Mouse (Mus musculus) intestine, postnatal 0 days (tissue): Measurements from ENCODE around the gene Cdkl1. TPM values are rescaled to one million over a fixed set of nuclear protein-coding genes. Genes with fewer than 3 reads are reported as not detected.

ENCODE experiments used
- ATAC-seq: fragments of 200-750 bp; cut with Nextera tagmentation; 2 replicates; pipeline ENCODE4 v1.8.0; 2017; ENCODE audit warnings: mild to moderate bottlenecking, moderate TSS enrichment, moderate library complexity
- H3K27ac ChIP-seq: fragments of 300-500 bp; sonication (generic); 2 replicates; pipeline ENCODE4 v1.5.1; 2014; ENCODE audit warnings: mild to moderate bottlenecking, low read depth, low read length, moderate library complexity
- H3K27me3 ChIP-seq: fragments of 300-500 bp; sonication (generic); replicated peaks from 2 replicates; pipeline ENCODE4 v1.6.1; 2014; ENCODE audit warnings: low read length, mixed read lengths; ENCODE audit not compliant: control insufficient read depth, insufficient read depth
- H3K36me3 ChIP-seq: fragments of 300-500 bp; sonication (generic); 2 replicates; pipeline ENCODE4 v1.6.1; 2014; ENCODE audit warnings: mild to moderate bottlenecking, moderate library complexity; ENCODE audit not compliant: control insufficient read depth, insufficient read depth
- H3K4me1 ChIP-seq: fragments of 300-500 bp; sonication (generic); replicated peaks from 2 replicates; pipeline ENCODE4 v1.6.1; 2014; ENCODE audit warnings: antibody characterized with exemption, low read length, mixed read lengths; ENCODE audit not compliant: control insufficient read depth, insufficient read depth
- H3K4me2 ChIP-seq: fragments of 300-500 bp; sonication (generic); replicated peaks from 2 replicates; pipeline ENCODE4 v1.6.1; 2014; ENCODE audit warnings: low read depth, mild to moderate bottlenecking, moderate library complexity
- H3K4me3 ChIP-seq: fragments of 300-500 bp; sonication (generic); 2 replicates; pipeline ENCODE4 v1.5.1; 2014; ENCODE audit warnings: low read depth, low read length
- H3K9ac ChIP-seq: fragments of 300-500 bp; sonication (generic); 2 replicates; pipeline ENCODE4 v1.6.1; 2014; ENCODE audit warnings: mild to moderate bottlenecking, low read depth, low read length
- H3K9me3 ChIP-seq: fragments of 300-500 bp; sonication (generic); 2 replicates; pipeline ENCODE4 v1.6.1; 2016; ENCODE audit warnings: mixed run types; ENCODE audit not compliant: control insufficient read depth
- CTCF ChIP-seq: sonication (generic); IDR thresholded peaks from 2 replicates; pipeline ENCODE4 v1.5.1; 2016; ENCODE audit warnings: low read depth, mild to moderate bottlenecking, control low read depth, antibody characterized with exemption, moderate library complexity
- WGBS: fragments of 180-500 bp; shearing (Covaris S2); extraction: QIAGEN DNeasy Blood & Tissue Kit; methylation state at CpG from one replicate; pipeline ENCODE4 v1.1.7; 2014; 5-methylcytosine and 5-hydroxymethylcytosine counted together
- polyA plus RNA-seq: library from polyadenylated mRNA; unstranded; fragments of >200 nt; fragmentation: Nextera tagmentation; extraction: Ambion mirVana; gene quantifications from 2 replicates; pipeline ENCODE4 v1.2.1, GENCODE M21; 2015

The Cdkl1 gene
- polyA plus RNA-seq, 1 experiment from 2014 or later = 1.5 TPM

GRCm38 (mm10) chr12:69789766-69790529 lies 1.1 kb downstream of the Cdkl1 start:
- ATAC-seq = 0 out of 2 replicates have a peak, but pooled peaks have one; percentile 29
- H3K27ac ChIP-seq = no peak overlapping the region
- WGBS = 39% methylated on average over 27 of the region's 27 CpGs

GRCm38 (mm10) chr12:69788380-69788779 lies 2.7 kb downstream of the Cdkl1 start:
- Histone ChIP-seq H3K36me3 (no peaks in the 10 kb centered on the region), H3K9me3 (no peaks in the 10 kb centered on the region), H3K4me3 (no peak overlapping the region), H3K27ac (no peak overlapping the region), H3K4me2 (no peak overlapping the region), H3K9ac (no peak overlapping the region), H3K4me1 (no peaks in the 10 kb centered on the region; the same call in 1 of the 2 replicates), H3K27me3 (no peaks in the 10 kb centered on the region)
- WGBS = 61% methylated on average over 5 of the region's 5 CpGs
- TF ChIP-seq CTCF = no peak
- ATAC-seq = no peak

More at GRCm38 (mm10) chr12:69789766-69790529, 1.1 kb downstream of the Cdkl1 start:
- TF ChIP-seq CTCF = no peak
- Histone ChIP-seq H3K4me2 (peak overlapping the region; percentile 78), H3K9me3 (no peaks in the 10 kb centered on the region), H3K4me1 (no peaks in the 10 kb centered on the region; the same call in 1 of the 2 replicates), H3K36me3 (no peaks in the 10 kb centered on the region), H3K9ac (peak overlapping the region; percentile 41), H3K27me3 (no peaks in the 10 kb centered on the region), H3K4me3 (peak overlapping the region; percentile 54)

DNA sequence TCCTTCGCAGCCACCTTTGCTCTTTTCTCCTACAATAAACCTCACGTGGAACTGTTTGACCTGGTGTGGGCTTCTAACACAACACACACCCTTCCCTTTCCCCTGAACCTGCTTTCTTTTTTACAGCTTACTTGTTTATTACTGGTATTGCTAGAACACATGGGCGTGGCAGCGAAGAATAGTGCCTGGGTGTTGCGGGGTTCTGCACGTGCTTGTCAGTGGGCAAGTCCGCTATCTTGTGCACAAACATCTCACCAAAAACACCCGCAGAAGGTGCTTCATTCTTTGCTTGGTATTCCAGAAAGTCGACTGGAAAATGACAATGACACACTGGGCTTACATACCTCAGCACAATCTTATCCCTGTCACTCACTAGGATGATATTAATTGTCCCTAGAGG lies 5.6 kb downstream of the Cdkl1 start:
- Histone ChIP-seq H3K27ac (no peak overlapping the region), H3K9ac (no peak overlapping the region), H3K4me3 (no peak overlapping the region), H3K4me1 (no peaks in the 10 kb centered on the region), H3K27me3 (no peaks in the 10 kb centered on the region), H3K4me2 (no peak overlapping the region), H3K36me3 (no peaks in the 10 kb centered on the region), H3K9me3 (no peaks in the 10 kb centered on the region)
- 50% methylated on average over 9 of the region's 9 CpGs for WGBS
- peak; percentile 61 for ATAC-seq
- TF ChIP-seq CTCF = no peak

- Histone ChIP-seq H3K4me2 (no peak overlapping the region), H3K27ac (no peak overlapping the region), H3K4me3 (no peak overlapping the region), H3K9ac (no peak overlapping the region), H3K36me3 (no peaks in the 10 kb centered on the region), H3K27me3 (no peaks in the 10 kb centered on the region), H3K4me1 (no peaks in the 10 kb centered on the region), H3K9me3 (no peaks in the 10 kb centered on the region)
- ATAC-seq = no peak
- no peak for TF ChIP-seq CTCF
- WGBS = 42% methylated on average over 6 of the region's 6 CpGs
Measured at GRCm38 (mm10) chr12:69783247-69784025, 7.6 kb downstream of the Cdkl1 start.

DNA sequence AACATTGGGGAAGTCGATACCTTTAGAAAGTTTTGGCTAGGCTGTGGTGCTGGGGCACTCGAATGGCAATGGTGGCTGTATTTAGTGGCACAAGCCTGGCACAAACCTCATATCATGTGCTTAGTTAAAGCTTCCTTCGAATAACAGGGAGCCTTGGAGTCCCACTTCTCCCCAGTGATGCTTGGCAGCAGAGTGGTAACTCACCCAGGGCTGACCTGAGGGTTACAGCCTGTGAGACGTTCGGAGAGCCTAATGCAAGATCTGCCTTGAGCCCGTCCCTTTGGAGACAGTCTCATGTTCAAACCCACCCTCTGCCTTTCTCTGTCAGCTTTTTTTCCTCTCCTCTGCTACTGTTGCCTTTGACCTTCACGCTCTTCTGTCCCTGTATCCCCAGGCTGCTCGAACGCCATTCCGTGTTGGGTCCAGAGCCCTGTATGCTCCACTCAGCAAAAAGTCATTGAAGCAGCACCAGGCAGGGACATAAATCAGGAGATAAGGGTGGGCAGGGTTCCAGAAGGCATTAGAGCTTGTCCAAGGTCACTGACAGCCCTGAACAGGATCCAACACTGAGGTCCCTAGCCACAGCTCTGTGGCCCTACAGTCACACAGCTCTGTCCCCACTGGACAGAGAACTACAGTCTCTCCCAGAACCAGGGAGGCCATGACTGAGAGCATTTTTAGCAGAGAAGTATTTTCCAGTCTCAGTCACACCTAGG lies 9.0 kb downstream of the Cdkl1 start:
- no peak overlapping the region for H3K9ac ChIP-seq
- ATAC-seq = no peak
- no peak overlapping the region for H3K4me3 ChIP-seq
- H3K27me3 ChIP-seq = no peaks in the 10 kb centered on the region
- TF ChIP-seq CTCF = no peak
- 62% methylated on average over 10 of the region's 10 CpGs for WGBS
- H3K27ac ChIP-seq = no peak overlapping the region
- no peaks in the 10 kb centered on the region for H3K9me3 ChIP-seq
- H3K4me2 ChIP-seq = no peak overlapping the region
- no peaks in the 10 kb centered on the region for H3K36me3 ChIP-seq
- no peaks in the 10 kb centered on the region for H3K4me1 ChIP-seq

- H3K36me3 ChIP-seq = no peaks in the 10 kb centered on the region
- WGBS = 80% methylated on average over 8 of the region's 8 CpGs
- H3K9ac ChIP-seq = no peak overlapping the region
- ATAC-seq = no peak
- no peak overlapping the region for H3K27ac ChIP-seq
- no peak overlapping the region for H3K4me2 ChIP-seq
- no peaks in the 10 kb centered on the region for H3K9me3 ChIP-seq
- TF ChIP-seq CTCF = no peak
- no peaks in the 10 kb centered on the region for H3K4me1 ChIP-seq
- H3K4me3 ChIP-seq = no peak overlapping the region
- no peaks in the 10 kb centered on the region for H3K27me3 ChIP-seq
Measured at GRCm38 (mm10) chr12:69781480-69781879, 9.6 kb downstream of the Cdkl1 start.
